Mouse (Mus musculus) hematopoietic stem cell, adult 5-6 weeks (primary cell): ENCODE measurements around the gene Olig3. TPM values are rescaled to one million over a fixed set of nuclear protein-coding genes. Genes with fewer than 3 reads are reported as not detected.

ENCODE experiments used
- ATAC-seq, 2 experiments: fragments of 125-278 bp in 1 of 2; replicated peaks in 1 of 2; 2 replicates each; pipeline ENCODE4 v1.8.0; 2016 to 2017; ENCODE audit warnings: inconsistent platforms in 2 of 2, mild to moderate bottlenecking in 2 of 2, moderate number of reproducible peaks in 2 of 2, low read depth in 1 of 2, moderate TSS enrichment in 1 of 2; ENCODE audit not compliant: low FRiP score in 2 of 2, poor library complexity in 2 of 2, severe bottlenecking in 2 of 2, insufficient read depth in 1 of 2, low TSS enrichment in 1 of 2
- total RNA-seq: library from RNA; stranded (forward); fragments of 172-1452, 232-1000 nt; gene quantifications from 2 replicates; pipeline ENCODE4 v1.2.3, GENCODE M21; 2017

Gene Olig3
- not detected in 2 replicates for total RNA-seq

DNA sequence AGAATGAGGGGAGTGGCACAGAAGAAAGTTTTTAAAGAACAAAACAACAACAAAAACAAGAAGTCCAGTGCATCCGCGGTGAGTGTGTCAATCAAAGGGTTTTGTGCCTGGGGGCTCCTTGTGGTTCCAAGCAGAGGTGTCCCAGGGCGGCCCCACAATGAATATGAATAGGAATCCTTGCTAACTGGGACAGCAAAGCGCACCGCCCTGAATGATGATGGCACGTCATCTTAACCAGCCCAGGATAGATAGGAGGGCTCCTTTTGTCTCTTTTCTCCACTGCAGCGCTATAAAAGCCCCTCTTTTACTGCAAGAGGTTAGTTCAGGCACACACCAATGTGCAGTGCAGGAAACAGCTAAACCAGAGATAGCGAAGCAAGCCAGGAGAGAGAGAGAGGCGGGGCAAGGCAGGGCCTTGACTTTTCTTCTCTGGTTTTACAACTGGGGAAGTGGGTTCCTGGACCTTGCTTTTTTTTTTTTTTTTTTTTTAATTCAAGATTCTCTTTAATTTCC is at the start of gene Olig3:
Olig3 (plus strand) TSS at position 463 of the 513 bp plus-strand sequence.
- ATAC-seq: peak in 1 of 2 experiments; percentile 39; a peak in 2 of 4 replicates

- ATAC-seq: no peak
Measured at GRCm38 (mm10) chr10:19309681-19310395, 46.5 kb upstream of the Olig3 start.

- ATAC-seq: no peak
Measured at GRCm38 (mm10) chr10:19310471-19310870, 45.9 kb upstream of the Olig3 start.

DNA sequence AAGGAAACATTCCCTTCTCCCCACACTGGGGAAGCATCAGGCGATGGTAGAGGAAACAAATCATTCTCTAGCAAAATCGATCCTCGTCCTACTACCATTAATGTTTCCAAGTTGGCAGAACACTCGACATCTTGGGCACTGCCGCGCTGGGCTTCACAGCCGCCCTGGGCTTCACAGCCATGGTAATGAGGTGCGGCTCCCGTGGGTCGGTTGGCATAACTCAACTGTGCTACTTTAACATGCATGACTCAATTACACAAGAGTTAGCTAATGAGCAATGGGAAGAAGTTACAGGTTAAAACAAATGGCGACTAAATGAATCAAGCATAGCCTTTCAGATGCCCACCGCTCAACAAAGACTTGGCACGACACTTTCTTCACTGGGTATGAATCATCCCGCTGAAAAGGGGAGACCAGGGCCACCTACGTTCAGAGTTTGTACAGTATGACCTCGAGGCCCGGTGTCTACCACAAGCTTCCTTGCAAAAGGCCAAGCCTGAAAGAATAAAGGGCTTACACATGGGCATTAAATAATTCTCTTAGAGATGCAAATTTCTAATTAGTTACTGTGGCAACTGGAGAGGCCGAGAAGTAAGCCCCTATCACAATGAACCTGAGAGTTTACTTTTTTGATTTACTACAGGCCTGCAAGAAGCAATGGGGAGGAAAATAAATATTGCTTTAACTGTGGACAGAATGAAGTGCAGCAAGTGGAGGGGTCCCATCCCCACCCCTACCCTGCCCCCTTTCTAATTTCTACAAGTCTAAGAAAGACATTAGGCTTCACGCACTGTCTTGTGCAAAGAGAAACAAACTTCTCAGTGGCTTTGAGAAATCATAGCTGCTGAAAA is 38.1 kb upstream of the Olig3 start:
- no peak for ATAC-seq

- no peak for ATAC-seq
Measured at GRCm38 (mm10) chr10:19321781-19322180, 34.6 kb upstream of the Olig3 start.

DNA sequence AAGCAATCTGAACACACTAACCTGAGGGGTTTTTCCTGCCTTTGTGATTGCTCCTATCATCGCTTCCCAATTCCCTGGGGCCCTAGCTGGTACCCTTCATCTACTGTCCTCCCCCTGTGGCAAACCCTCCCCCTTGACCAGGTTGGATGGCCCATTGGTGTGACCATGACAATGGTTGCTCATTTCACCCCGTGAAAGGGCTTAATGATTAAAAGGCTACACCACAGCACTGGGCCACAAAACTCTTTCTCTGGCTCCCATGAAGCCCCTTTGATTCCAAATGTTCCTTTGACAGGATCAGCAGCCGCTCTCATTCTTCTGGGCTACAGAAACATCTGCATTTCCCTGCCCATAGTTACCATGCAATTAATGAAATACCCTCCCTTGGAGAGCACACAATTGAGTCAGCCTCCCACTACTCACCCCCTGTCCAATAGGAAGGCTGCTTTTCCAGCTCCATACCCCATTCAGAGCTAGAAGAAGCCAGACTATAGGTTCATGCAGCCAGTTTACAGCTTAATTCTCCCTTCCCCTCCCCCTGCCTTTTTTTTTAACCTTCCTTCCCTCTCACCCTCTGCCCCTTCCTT is 27.0 kb upstream of the Olig3 start:
- no peak for ATAC-seq

GRCm38 (mm10) chr10:19333425-19333824 is 22.9 kb upstream of the Olig3 start:
- ATAC-seq: no peak

GRCm38 (mm10) chr10:19338695-19339630 is 17.4 kb upstream of the Olig3 start:
- no peak for ATAC-seq

- ATAC-seq: no peak
Measured at GRCm38 (mm10) chr10:19344039-19344438, 12.3 kb upstream of the Olig3 start.

- no peak for ATAC-seq
Measured at GRCm38 (mm10) chr10:19349326-19349725, 7.0 kb upstream of the Olig3 start.

DNA sequence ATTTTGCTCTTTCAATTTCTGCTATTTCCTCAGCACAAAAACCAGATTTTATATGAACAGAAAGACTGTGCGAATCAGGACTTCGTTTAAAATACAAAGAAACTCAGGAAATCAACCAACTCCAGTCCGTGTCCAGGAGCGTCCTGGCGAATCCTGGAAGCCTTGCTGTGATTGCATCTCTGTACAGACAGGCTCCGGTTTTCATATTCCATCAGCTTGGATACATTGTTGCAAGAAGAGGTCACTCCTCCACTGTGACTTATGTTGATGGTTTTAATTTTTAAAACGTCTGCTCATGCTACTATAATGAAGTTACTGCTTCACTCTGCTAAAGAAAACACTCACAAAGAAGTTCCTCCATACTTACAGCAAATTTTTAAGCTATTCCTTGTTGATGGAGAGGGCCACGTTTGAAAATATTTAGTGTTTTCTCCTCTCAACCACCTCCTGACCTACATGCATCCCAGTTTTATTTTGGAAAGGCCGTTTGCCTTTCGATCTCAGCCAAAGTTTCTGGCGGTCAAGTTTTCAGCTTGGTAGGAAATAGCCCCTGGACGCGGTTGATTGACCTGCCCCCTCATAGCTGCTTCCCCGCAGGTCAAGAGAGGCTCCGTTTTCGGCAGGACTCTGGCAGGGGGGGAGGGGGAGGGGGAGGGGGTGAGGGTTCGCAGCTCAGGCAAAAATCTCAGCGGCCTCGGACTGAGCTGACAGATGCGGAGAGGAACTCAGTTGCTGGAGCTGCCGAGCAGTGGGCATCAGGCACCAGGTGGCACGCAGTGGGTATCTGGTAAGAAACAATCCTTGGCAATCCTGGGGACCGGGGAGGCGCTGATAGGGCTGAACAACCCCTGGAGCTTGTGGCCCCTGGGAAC is 4.1 kb upstream of the Olig3 start:
- no peak for ATAC-seq

DNA sequence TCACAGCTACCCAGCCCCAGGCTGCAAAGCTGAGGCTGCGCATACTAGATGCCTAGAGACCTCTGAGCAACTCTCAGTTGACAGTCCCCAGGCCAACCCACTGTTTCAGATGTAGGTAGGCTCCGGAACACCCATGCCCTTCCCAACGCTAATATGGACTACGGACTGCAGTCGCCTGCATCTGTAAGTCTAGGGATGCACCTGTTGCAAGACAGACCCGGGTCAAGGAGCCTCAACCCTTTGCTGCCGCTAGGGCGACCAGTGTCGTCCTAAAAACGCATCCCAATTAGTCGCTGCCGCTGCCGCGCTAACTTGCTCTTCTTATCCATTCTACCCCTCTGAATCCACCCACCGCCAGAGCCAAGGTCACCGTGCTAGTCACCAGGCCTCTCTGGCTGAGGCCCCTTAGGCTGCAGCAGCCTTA is 3.4 kb upstream of the Olig3 start:
- ATAC-seq: 0 out of 4 replicates have a peak, but pooled peaks of 1 of the 2 experiments have one; percentile 24

- no peak for ATAC-seq
Measured at GRCm38 (mm10) chr10:19353631-19354030, 2.7 kb upstream of the Olig3 start.

DNA sequence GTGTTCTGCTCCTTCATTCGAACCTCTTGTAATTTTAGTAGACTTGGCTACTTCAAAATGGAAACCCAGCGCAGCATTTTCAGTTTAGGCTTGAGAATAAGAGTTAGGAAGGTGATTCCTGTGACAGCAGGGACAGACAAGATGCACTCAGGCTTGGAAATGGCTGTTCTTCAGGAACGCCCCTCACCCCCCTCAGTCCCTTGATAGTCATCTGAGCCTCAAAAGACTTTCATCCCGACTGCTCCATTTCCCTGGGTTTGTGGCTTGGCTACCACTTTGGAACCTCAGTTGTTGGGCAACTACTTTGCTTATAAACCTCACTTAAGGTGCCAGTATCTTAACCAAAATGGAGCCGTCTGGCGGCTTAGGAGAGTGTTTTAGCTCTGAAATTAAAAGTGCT is 2.2 kb upstream of the Olig3 start:
- ATAC-seq: no peak

GRCm38 (mm10) chr10:19355076-19355475 is 1.3 kb upstream of the Olig3 start:
- no peak for ATAC-seq
